Comparison of ENCODE assay signal across 31 mouse cellular contexts in the genomic region with DNA sequence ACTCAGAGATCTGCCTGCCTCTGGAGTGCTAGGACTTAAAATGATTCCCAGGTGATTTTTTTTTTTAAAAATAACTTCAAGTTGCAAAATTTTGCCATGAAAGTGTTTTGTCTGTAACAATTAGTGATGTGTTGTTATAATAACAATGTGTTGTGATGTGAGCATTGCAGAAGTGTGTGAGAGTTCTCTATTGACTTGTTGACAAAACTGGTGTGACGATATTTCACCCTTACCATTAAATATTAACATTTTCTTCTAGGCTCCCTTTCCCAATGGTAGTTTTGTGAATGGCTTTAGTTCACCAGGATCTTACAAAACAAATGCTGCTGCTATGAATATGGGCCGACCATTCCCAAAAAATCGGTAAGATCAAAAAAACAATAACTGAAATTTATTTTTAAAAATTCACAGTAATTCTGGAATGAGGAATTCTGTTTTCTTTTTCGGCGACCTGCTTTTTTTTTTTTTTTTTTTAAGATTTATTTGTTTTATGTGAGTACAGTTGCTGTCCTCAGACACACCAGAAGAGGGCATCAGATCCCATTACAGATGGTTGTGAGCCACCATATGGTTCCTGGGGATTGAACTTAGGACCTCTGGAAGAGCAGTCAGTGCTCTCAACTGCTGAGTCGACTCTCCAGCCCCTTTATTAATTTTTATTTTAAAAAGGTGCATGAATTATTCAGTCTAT. TPM values are rescaled to one million over a fixed set of nuclear protein-coding genes. Genes with fewer than 3 reads are reported as not detected.
DNase-seq lines count a peak whose midpoint lies in the region; ATAC-seq and TF ChIP-seq lines count a peak whose summit lies in the region.
"Had no signal": no experiment of that assay in that cellular context is flagged by ENCODE, and none has a peak within 500 bp of the region (broad histone marks: within the 10 kb centered on the region; RNA-seq: fewer than 3 reads in every experiment).

No protein-coding gene starts in this region.

- peak; percentile 38 for TF ChIP-seq CTCF in layer of hippocampus, adult 2 months (conservative IDR thresholded peaks at IDR 0.05)
- TF ChIP-seq CTCF in MEL (IDR thresholded peaks at IDR 0.05 in 2 of 3, conservative IDR thresholded peaks at IDR 0.05 in 1 of 3; ENCODE audit: control insufficient read depth in 1 of 3, insufficient read depth in 1 of 3, low read depth in 2 of 3, low read length in 3 of 3, poor library complexity in 1 of 3, severe bottlenecking in 1 of 3), result no peak; a peak in 1 of 6 replicates

- no peak overlapping the region for H3K27ac ChIP-seq in layer of hippocampus, adult 2 months
- no peak overlapping the region for H3K27ac ChIP-seq in midbrain, embryonic 11.5 days (ENCODE audit: low read depth, low read length)
- H3K27ac ChIP-seq in midbrain, embryonic 14.5 days (replicated peaks; ENCODE audit: low read depth, low read length), result no peak overlapping the region
- H3K27ac ChIP-seq in MEL (ENCODE audit: control insufficient read depth, low read depth, low read length), result no peak overlapping the region
- H3K27ac ChIP-seq: forebrain, embryonic 10.5 days; forebrain, embryonic 13.5 days; gastrocnemius, adult 2 months; heart, embryonic 10.5 days; heart, embryonic 13.5 days; hindbrain, embryonic 14.5 days; hindbrain, postnatal 0 days had no signal

- no peak overlapping the region for H3K9ac ChIP-seq in midbrain, embryonic 11.5 days (ENCODE audit: low read length)
- H3K9ac ChIP-seq in midbrain, embryonic 14.5 days (replicated peaks; ENCODE audit: low read length), result no peak overlapping the region
- H3K9ac ChIP-seq in MEL (ENCODE audit: control insufficient read depth, low read depth, low read length, poor library complexity, severe bottlenecking), result no peak overlapping the region
- H3K9ac ChIP-seq: forebrain, embryonic 13.5 days; heart, embryonic 13.5 days; hindbrain, embryonic 14.5 days had no signal

- peaks cover 7% of the 10 kb centered on the region; the same call in 1 of the 2 replicates for H3K36me3 ChIP-seq in midbrain, embryonic 11.5 days (ENCODE audit: control insufficient read depth, insufficient read depth, low read length)
- peaks cover 61% of the 10 kb centered on the region for H3K36me3 ChIP-seq in midbrain, embryonic 14.5 days (ENCODE audit: control insufficient read depth, insufficient read depth, low read length)
- H3K36me3 ChIP-seq in MEL (ENCODE audit: control insufficient read depth in 1 of 2, insufficient read depth in 2 of 2, low read length in 2 of 2), result peaks cover 0 to 65% of the 10 kb centered on the region in 2 experiments; a peak in 3 of 4 replicates

- no peaks in the 10 kb centered on the region for H3K27me3 ChIP-seq in midbrain, embryonic 11.5 days (ENCODE audit: control insufficient read depth, insufficient read depth, low read length)
- no peaks in the 10 kb centered on the region for H3K27me3 ChIP-seq in midbrain, embryonic 14.5 days (ENCODE audit: control insufficient read depth, insufficient read depth, low read length)
- no peaks in the 10 kb centered on the region for H3K27me3 ChIP-seq in MEL (ENCODE audit: control insufficient read depth in 1 of 2, insufficient read depth in 2 of 2, low read length in 2 of 2)
- H3K27me3 ChIP-seq: forebrain, embryonic 13.5 days; heart, embryonic 13.5 days had no signal

- no peak for ATAC-seq in midbrain, embryonic 11.5 days (ENCODE audit: low FRiP score)
- ATAC-seq in midbrain, embryonic 14.5 days (ENCODE audit: low FRiP score, low TSS enrichment), result no peak
- ATAC-seq: activated CD4-positive, CD25-positive, alpha-beta regulatory T cell, adult 4 months; CD4-positive, CD25-positive, alpha-beta regulatory T cell, adult 4 months; forebrain, embryonic 13.5 days; forebrain, embryonic 16.5 days; hindbrain, postnatal 0 days; inflammation-experienced regulatory T-cells, adult 6 months had no signal

- TF ChIP-seq RAD21 in MEL (IDR thresholded peaks at IDR 0.05; ENCODE audit: low read depth, low read length), result no peak

- no peaks in the 10 kb centered on the region for H3K9me3 ChIP-seq in midbrain, embryonic 11.5 days (ENCODE audit: control insufficient read depth, low read length)
- H3K9me3 ChIP-seq in midbrain, embryonic 14.5 days (ENCODE audit: control insufficient read depth, low read length), result no peaks in the 10 kb centered on the region
- H3K9me3 ChIP-seq in MEL (replicated peaks; ENCODE audit: insufficient read depth, low read length), result no peaks in the 10 kb centered on the region
- H3K9me3 ChIP-seq: forebrain, embryonic 10.5 days; forebrain, embryonic 13.5 days; G1E; heart, embryonic 10.5 days; heart, embryonic 13.5 days had no signal

- H3K4me3 ChIP-seq in layer of hippocampus, adult 2 months, result no peak overlapping the region
- H3K4me3 ChIP-seq in midbrain, embryonic 11.5 days (ENCODE audit: low read depth, low read length), result no peak overlapping the region
- no peak overlapping the region for H3K4me3 ChIP-seq in midbrain, embryonic 14.5 days (replicated peaks; ENCODE audit: low read depth, low read length)
- no peak overlapping the region for H3K4me3 ChIP-seq in MEL (ENCODE audit: control insufficient read depth in 1 of 2, insufficient read depth in 1 of 2, low read depth in 2 of 2, low read length in 2 of 2)
- H3K4me3 ChIP-seq: forebrain, embryonic 10.5 days; forebrain, embryonic 13.5 days; gastrocnemius, adult 2 months; heart, embryonic 10.5 days; heart, embryonic 13.5 days had no signal

- no peak for DNase-seq in layer of hippocampus, adult 2 months (ENCODE audit: low spot score in 2 of 2)
- no peak for DNase-seq in layer of hippocampus, adult 8-10 months (ENCODE audit: low spot score in 2 of 2)
- peak; percentile 79 for DNase-seq in midbrain, embryonic 11.5 days (ENCODE audit: low spot score, missing footprints)
- no peak for DNase-seq in midbrain, embryonic 14.5 days
- no peak for DNase-seq in MEL (ENCODE audit: low read depth, low spot score)
- DNase-seq in ovary, postnatal 14 days (ENCODE audit: low spot score), result no peak
- DNase-seq: adrenal gland, postnatal 10 days; adrenal gland, postnatal 36 days; cerebellum, adult 18-20 months; cerebellum, adult 9-10 months; cerebellum, postnatal 14 days; gastrocnemius, adult 2 months; gastrocnemius, postnatal 14 days; heart, adult 11 months; heart, postnatal 14 days; heart, postnatal 4 days had no signal

- TF ChIP-seq POLR2A in MEL (IDR thresholded peaks at IDR 0.05; ENCODE audit: control insufficient read depth in 1 of 2, insufficient read depth in 1 of 2, low read depth in 1 of 2, low read length in 2 of 2, poor library complexity in 1 of 2), result no peak

- no peak overlapping the region for H3K4me2 ChIP-seq in midbrain, embryonic 11.5 days
- H3K4me2 ChIP-seq in midbrain, embryonic 14.5 days (ENCODE audit: low read length), result no peak overlapping the region
- H3K4me2 ChIP-seq: forebrain, embryonic 13.5 days; heart, embryonic 13.5 days; hindbrain, embryonic 14.5 days had no signal

- no peaks in the 10 kb centered on the region for H3K4me1 ChIP-seq in midbrain, embryonic 11.5 days (ENCODE audit: control insufficient read depth, insufficient read depth, low read length)
- H3K4me1 ChIP-seq in midbrain, embryonic 14.5 days (ENCODE audit: control insufficient read depth, insufficient read depth, low read length), result no peaks in the 10 kb centered on the region
- no peaks in the 10 kb centered on the region for H3K4me1 ChIP-seq in MEL (ENCODE audit: control insufficient read depth in 1 of 2, insufficient read depth in 2 of 2, low read length in 2 of 2)
- H3K4me1 ChIP-seq: forebrain, embryonic 10.5 days; forebrain, embryonic 13.5 days; heart, embryonic 10.5 days; heart, embryonic 13.5 days had no signal

- 92% methylated on average over 6 of the region's 6 CpGs for WGBS in midbrain, embryonic 11.5 days
- 94% methylated on average over 6 of the region's 6 CpGs for WGBS in midbrain, embryonic 14.5 days

- TF ChIP-seq EP300 in MEL (IDR thresholded peaks at IDR 0.05; ENCODE audit: low read depth in 1 of 2, low read length in 2 of 2), result no peak

- no peaks in the 10 kb centered on the region for H3K79me2 ChIP-seq in MEL (ENCODE audit: control insufficient read depth, insufficient read depth, low read length, poor library complexity)

TF ChIP-seq in MEL, 35 proteins besides CTCF, POLR2A, EP300 and RAD21:
- TF ChIP-seq TCF12 (IDR thresholded peaks at IDR 0.05; ENCODE audit: low read depth, low read length), result no peak
- peak; percentile 61; the same call in 1 of the 2 replicates for TF ChIP-seq ZNF384 (IDR thresholded peaks at IDR 0.05; ENCODE audit: low read depth, low read length)
- TF ChIP-seq ETS1 (IDR thresholded peaks at IDR 0.05; ENCODE audit: low read depth, low read length), result no peak
- TF ChIP-seq GATA1 (IDR thresholded peaks at IDR 0.05; ENCODE audit: low read depth, low read length), result no peak
- no peak for TF ChIP-seq MEF2A (IDR thresholded peaks at IDR 0.05; ENCODE audit: extremely low read depth, insufficient replicate concordance, low read depth, low read length, poor library complexity, severe bottlenecking)

RNA-seq across cellular contexts. Expression of a gene that starts 27.4 kb away (rescaled TPM):
- 10 to 100 TPM; 42.5 to 50.1 TPM for total RNA-seq in layer of hippocampus, adult 2 months (2021)
- 10 to 100 TPM; 47.8 to 60.3 (median 53.4) TPM for total RNA-seq in layer of hippocampus, adult 8-10 months (2022)
- polyA plus RNA-seq in midbrain, embryonic 11.5 days (2014; fragmentation: Nextera tagmentation; extraction: Ambion mirVana), result 36.9 and 41.8 TPM in 2 replicates
- polyA plus RNA-seq in midbrain, embryonic 14.5 days (2014; fragmentation: Nextera tagmentation; extraction: Ambion mirVana), result 27.6 and 28.6 TPM in 2 replicates
- total RNA-seq in MEL (2012; rRNA removed), result 193 and 198 TPM in 2 replicates
- 100 to 1,000 TPM; 168 to 216 TPM for polyA plus RNA-seq in MEL (2012; ENCODE audit: insufficient read depth in 1 of 2, insufficient read length in 2 of 2, low read depth in 1 of 2, low replicate concordance in 2 of 2, missing spikeins in 1 of 2)

RNA-seq across cellular contexts. Expression of a gene that starts 30.4 kb away (rescaled TPM):
- under 1 TPM in 1 of 2 experiments, not detected in 1; 0.08 TPM for total RNA-seq in layer of hippocampus, adult 2 months (2021)
- under 1 TPM in 3 of 4 experiments, not detected in 1; 0.04 to 0.40 (median 0.07) TPM for total RNA-seq in layer of hippocampus, adult 8-10 months (2022)
- not detected in 2 replicates for polyA plus RNA-seq in midbrain, embryonic 11.5 days (2014; fragmentation: Nextera tagmentation; extraction: Ambion mirVana)
- not detected in 2 replicates for polyA plus RNA-seq in midbrain, embryonic 14.5 days (2014; fragmentation: Nextera tagmentation; extraction: Ambion mirVana)
- total RNA-seq in MEL (2012; rRNA removed), result not detected in 2 replicates
- polyA plus RNA-seq in MEL (2012; ENCODE audit: insufficient read depth in 1 of 2, insufficient read length in 2 of 2, low read depth in 1 of 2, low replicate concordance in 2 of 2, missing spikeins in 1 of 2), result not detected
- polyA plus RNA-seq: activated CD4-positive, CD25-positive, alpha-beta regulatory T cell, adult 4 months; C2C12; CD4-positive, CD25-positive, alpha-beta regulatory T cell, adult 4 months; embryonic facial prominence, embryonic 11.5 days; embryonic facial prominence, embryonic 14.5 days; forebrain, embryonic 13.5 days; forebrain, embryonic 16.5 days; G1E; heart, embryonic 13.5 days; heart, embryonic 16.5 days; hindbrain, postnatal 0 days; inflammation-experienced regulatory T-cells, adult 6 months had no signal

RNA-seq across cellular contexts. Expression of a gene that starts 41.2 kb away (rescaled TPM):
- 10 to 100 TPM; 47.7 to 51.3 TPM for total RNA-seq in layer of hippocampus, adult 2 months (2021)
- 10 to 100 TPM; 46.0 to 55.2 (median 48.7) TPM for total RNA-seq in layer of hippocampus, adult 8-10 months (2022)
- 22.3 and 23.9 TPM in 2 replicates for polyA plus RNA-seq in midbrain, embryonic 11.5 days (2014; fragmentation: Nextera tagmentation; extraction: Ambion mirVana)
- 30.1 and 31.1 TPM in 2 replicates for polyA plus RNA-seq in midbrain, embryonic 14.5 days (2014; fragmentation: Nextera tagmentation; extraction: Ambion mirVana)
- total RNA-seq in MEL (2012; rRNA removed), result 15.4 and 17.8 TPM in 2 replicates
- 10 to 100 TPM; 13.9 to 68.9 TPM for polyA plus RNA-seq in MEL (2012; ENCODE audit: insufficient read depth in 1 of 2, insufficient read length in 2 of 2, low read depth in 1 of 2, low replicate concordance in 2 of 2, missing spikeins in 1 of 2)
